Mouse (Mus musculus): ENCODE data around the gene Cachd1.

DNA sequence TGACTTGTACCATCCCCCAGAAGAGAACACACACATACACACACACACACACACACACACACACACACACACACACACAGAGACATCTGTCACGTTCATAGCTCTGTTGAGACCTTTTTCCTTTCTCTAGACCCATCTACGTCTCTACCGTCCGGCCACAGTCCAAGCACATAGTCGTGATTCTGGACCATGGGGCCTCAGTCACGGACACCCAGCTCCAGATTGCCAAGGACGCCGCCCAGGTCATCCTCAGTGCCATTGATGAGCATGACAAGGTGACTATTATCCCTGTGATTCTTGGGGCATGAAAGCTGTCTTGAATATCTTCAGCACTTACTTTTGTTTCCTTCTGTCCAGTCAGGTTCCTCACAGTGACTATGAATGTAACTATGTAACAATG is 175.4 kb downstream of the Cachd1 start:
- TF ChIP-seq CTCF (IDR thresholded peaks at IDR 0.05; ENCODE audit: low read depth, low read length) (no peak), POLR2A (IDR thresholded peaks at IDR 0.05; ENCODE audit: extremely low read depth, insufficient read depth, low read length) (no peak)
